Mouse (Mus musculus) midbrain, embryonic 10.5 days (tissue): Measurements from ENCODE around the gene Orc2. TPM values are rescaled to one million over a fixed set of nuclear protein-coding genes. Genes with fewer than 3 reads are reported as not detected.
A peak's percentile ranks its signal among the peaks of the same experiment; 100 is the strongest.

Experiments
- DNase-seq: peaks from one replicate; pipeline ENCODE4 v3.0.0-alpha.2; 2017; ENCODE audit warnings: low spot score
- H3K27ac ChIP-seq: fragments of 300-500 bp; sonication (generic); replicated peaks from 2 replicates; pipeline ENCODE4 v1.5.1; 2016; ENCODE audit warnings: mild to moderate bottlenecking
- H3K27me3 ChIP-seq: fragments of 300-500 bp; sonication (generic); 2 replicates; pipeline ENCODE4 v1.6.1; 2016; ENCODE audit warnings: low read depth, mild to moderate bottlenecking; ENCODE audit not compliant: poor library complexity, severe bottlenecking
- H3K36me3 ChIP-seq: fragments of 300-500 bp; sonication (generic); 2 replicates; pipeline ENCODE4 v1.6.1; 2016; ENCODE audit warnings: mild to moderate bottlenecking, moderate library complexity
- H3K4me1 ChIP-seq: fragments of 300-500 bp; sonication (generic); 2 replicates; pipeline ENCODE4 v1.6.1; 2016
- H3K4me3 ChIP-seq: fragments of 300-500 bp; sonication (generic); 2 replicates; pipeline ENCODE4 v1.5.1; 2016; ENCODE audit warnings: mild to moderate bottlenecking, moderate library complexity
- H3K9me3 ChIP-seq: fragments of 300-500 bp; sonication (generic); replicated peaks from 2 replicates; pipeline ENCODE4 v1.6.1; 2016; ENCODE audit warnings: mild to moderate bottlenecking
- WGBS: fragments of 180-500 bp; shearing (Covaris S2); methylation state at CpG from one replicate; pipeline ENCODE4 v1.1.7; 2016; 5-methylcytosine and 5-hydroxymethylcytosine counted together
- polyA plus RNA-seq: library from polyadenylated mRNA; unstranded; fragments of >200 nt; fragmentation: Nextera tagmentation; extraction: Ambion mirVana; gene quantifications from 2 replicates; pipeline ENCODE4 v1.2.1, GENCODE M21; 2016

The Orc2 gene
- 41.9 and 50.9 TPM in 2 replicates for polyA plus RNA-seq

- H3K4me1 ChIP-seq, result peaks cover 14% of the 10 kb centered on the region
- peaks cover 48% of the 10 kb centered on the region for H3K36me3 ChIP-seq
- H3K4me3 ChIP-seq, result peak within 1 kb of the TSS; percentile 90
- H3K9me3 ChIP-seq, result peaks cover 36% of the 10 kb centered on the region
- under 1% methylated on average over 64 of the region's 64 CpGs for WGBS
- DNase-seq, result peak; percentile 91
- H3K27ac ChIP-seq, result peak within 1 kb of the TSS; percentile 94
- H3K27me3 ChIP-seq, result no peaks in the 10 kb centered on the region
Observed at GRCm38 (mm10) chr1:58504577-58505254, at the start of gene Orc2. Orc2 (minus strand) TSS chr1:58505109.

- DNase-seq, result no peak
- H3K9me3 ChIP-seq, result no peaks in the 10 kb centered on the region
- no peaks in the 10 kb centered on the region for H3K4me1 ChIP-seq
- WGBS, result 88% methylated on average over 1 of the region's 1 CpGs
- H3K36me3 ChIP-seq, result peaks cover 62% of the 10 kb centered on the region
- no peaks in the 10 kb centered on the region for H3K27me3 ChIP-seq
- H3K27ac ChIP-seq, result no peak overlapping the region
- H3K4me3 ChIP-seq, result no peak overlapping the region
Observed at GRCm38 (mm10) chr1:58541386-58541785, 36.5 kb upstream of the Orc2 start.

GRCm38 (mm10) chr1:58507249-58507648 lies 2.3 kb upstream of the Orc2 start:
- no peak for DNase-seq
- Histone ChIP-seq H3K27ac (no peak overlapping the region), H3K9me3 (peaks cover 47% of the 10 kb centered on the region), H3K27me3 (no peaks in the 10 kb centered on the region), H3K4me1 (peaks cover 14% of the 10 kb centered on the region), H3K4me3 (no peak overlapping the region), H3K36me3 (peaks cover 28% of the 10 kb centered on the region)
- 96% methylated on average over 3 of the region's 3 CpGs for WGBS

- Histone ChIP-seq H3K36me3 (peaks cover 54% of the 10 kb centered on the region), H3K4me1 (peaks cover 14% of the 10 kb centered on the region), H3K27ac (peak overlapping the region; percentile 94), H3K27me3 (no peaks in the 10 kb centered on the region), H3K9me3 (peaks cover 33% of the 10 kb centered on the region), H3K4me3 (peak overlapping the region; percentile 90)
- WGBS, result 37% methylated on average over 9 of the region's 9 CpGs
- DNase-seq, result no peak
Observed at GRCm38 (mm10) chr1:58503793-58504370, 1.0 kb downstream of the Orc2 start.

- peak overlapping the region; percentile 90; the same call in 1 of the 2 replicates for H3K4me3 ChIP-seq
- H3K27ac ChIP-seq, result no peak overlapping the region
- H3K9me3 ChIP-seq, result peaks cover 25% of the 10 kb centered on the region
- H3K36me3 ChIP-seq, result peaks cover 55% of the 10 kb centered on the region
- DNase-seq, result no peak
- H3K27me3 ChIP-seq, result no peaks in the 10 kb centered on the region
- H3K4me1 ChIP-seq, result peaks cover 14% of the 10 kb centered on the region
Observed at GRCm38 (mm10) chr1:58503134-58503533, 1.8 kb downstream of the Orc2 start.

- Histone ChIP-seq H3K4me1 (peaks cover 10% of the 10 kb centered on the region), H3K4me3 (no peak overlapping the region), H3K27ac (no peak overlapping the region), H3K9me3 (no peaks in the 10 kb centered on the region), H3K36me3 (peaks cover 79% of the 10 kb centered on the region), H3K27me3 (no peaks in the 10 kb centered on the region)
- no peak for DNase-seq
- 95% methylated on average over 1 of the region's 1 CpGs for WGBS
Observed at GRCm38 (mm10) chr1:58498758-58499157, 6.2 kb downstream of the Orc2 start.

- H3K36me3 ChIP-seq, result peaks cover 90% of the 10 kb centered on the region
- no peak for DNase-seq
- H3K4me1 ChIP-seq, result no peaks in the 10 kb centered on the region
- no peak overlapping the region for H3K4me3 ChIP-seq
- H3K27ac ChIP-seq, result no peak overlapping the region
- H3K27me3 ChIP-seq, result no peaks in the 10 kb centered on the region
- H3K9me3 ChIP-seq, result no peaks in the 10 kb centered on the region
- WGBS, result 95% methylated on average over 4 of the region's 4 CpGs
Observed at GRCm38 (mm10) chr1:58497678-58498077, 7.2 kb downstream of the Orc2 start.

- Histone ChIP-seq H3K27me3 (no peaks in the 10 kb centered on the region), H3K4me1 (no peaks in the 10 kb centered on the region), H3K9me3 (no peaks in the 10 kb centered on the region), H3K27ac (no peak overlapping the region), H3K36me3 (peaks cover 99% of the 10 kb centered on the region), H3K4me3 (no peak overlapping the region)
- 94% methylated on average over 6 of the region's 6 CpGs for WGBS
- DNase-seq, result no peak
Observed at GRCm38 (mm10) chr1:58495603-58496002, 9.3 kb downstream of the Orc2 start.

- no peak overlapping the region for H3K27ac ChIP-seq
- 95% methylated on average over 4 of the region's 4 CpGs for WGBS
- no peaks in the 10 kb centered on the region for H3K4me1 ChIP-seq
- H3K36me3 ChIP-seq, result peaks cover 98% of the 10 kb centered on the region
- H3K27me3 ChIP-seq, result no peaks in the 10 kb centered on the region
- H3K4me3 ChIP-seq, result no peak overlapping the region
- no peaks in the 10 kb centered on the region for H3K9me3 ChIP-seq
- DNase-seq, result no peak
Observed at GRCm38 (mm10) chr1:58482647-58483046, 22.3 kb downstream of the Orc2 start.

- WGBS, result 95% methylated on average over 8 of the region's 8 CpGs
- H3K27me3 ChIP-seq, result no peaks in the 10 kb centered on the region
- DNase-seq, result no peak
- H3K4me3 ChIP-seq, result no peak overlapping the region
- H3K36me3 ChIP-seq, result peaks cover 97% of the 10 kb centered on the region
- H3K4me1 ChIP-seq, result no peaks in the 10 kb centered on the region
- no peak overlapping the region for H3K27ac ChIP-seq
- no peaks in the 10 kb centered on the region for H3K9me3 ChIP-seq
Observed at GRCm38 (mm10) chr1:58475662-58476061, 29.2 kb downstream of the Orc2 start.

GRCm38 (mm10) chr1:58465561-58465960 lies 39.3 kb downstream of the Orc2 start:
- H3K4me1 ChIP-seq, result no peaks in the 10 kb centered on the region
- 95% methylated on average over 4 of the region's 4 CpGs for WGBS
- peaks cover 98% of the 10 kb centered on the region for H3K36me3 ChIP-seq
- no peak overlapping the region for H3K4me3 ChIP-seq
- H3K27me3 ChIP-seq, result no peaks in the 10 kb centered on the region
- no peak overlapping the region for H3K27ac ChIP-seq
- DNase-seq, result no peak
- H3K9me3 ChIP-seq, result no peaks in the 10 kb centered on the region

GRCm38 (mm10) chr1:58465042-58465441 lies 39.9 kb downstream of the Orc2 start:
- H3K4me3 ChIP-seq, result no peak overlapping the region
- no peak overlapping the region for H3K27ac ChIP-seq
- 94% methylated on average over 4 of the region's 4 CpGs for WGBS
- DNase-seq, result no peak
- no peaks in the 10 kb centered on the region for H3K27me3 ChIP-seq
- peaks cover 98% of the 10 kb centered on the region for H3K36me3 ChIP-seq
- H3K4me1 ChIP-seq, result no peaks in the 10 kb centered on the region
- no peaks in the 10 kb centered on the region for H3K9me3 ChIP-seq

- DNase-seq, result no peak
- no peaks in the 10 kb centered on the region for H3K9me3 ChIP-seq
- peaks cover 98% of the 10 kb centered on the region for H3K36me3 ChIP-seq
- no peaks in the 10 kb centered on the region for H3K4me1 ChIP-seq
- WGBS, result 94% methylated on average over 2 of the region's 2 CpGs
- H3K27me3 ChIP-seq, result no peaks in the 10 kb centered on the region
- no peak overlapping the region for H3K4me3 ChIP-seq
- H3K27ac ChIP-seq, result no peak overlapping the region
Observed at GRCm38 (mm10) chr1:58463935-58464334, 41.0 kb downstream of the Orc2 start.
